Mouse (Mus musculus) spleen, adult 2 months (tissue): ENCODE measurements around the gene Slco4c1.

ENCODE experiments used
- CTCF ChIP-seq: fragments of 200-500 bp; IDR thresholded peaks from 2 replicates; pipeline ENCODE4 v1.5.1; 2011; ENCODE audit warnings: mild to moderate bottlenecking, inconsistent platforms; ENCODE audit not compliant: insufficient read depth, insufficient read length, insufficient replicate concordance; ENCODE audit errors: extremely low read depth
- POLR2A ChIP-seq: fragments of 200-500 bp; IDR thresholded peaks from 2 replicates; pipeline ENCODE4 v1.6.1; 2011; ENCODE audit warnings: low read depth, low read length, inconsistent platforms

DNA sequence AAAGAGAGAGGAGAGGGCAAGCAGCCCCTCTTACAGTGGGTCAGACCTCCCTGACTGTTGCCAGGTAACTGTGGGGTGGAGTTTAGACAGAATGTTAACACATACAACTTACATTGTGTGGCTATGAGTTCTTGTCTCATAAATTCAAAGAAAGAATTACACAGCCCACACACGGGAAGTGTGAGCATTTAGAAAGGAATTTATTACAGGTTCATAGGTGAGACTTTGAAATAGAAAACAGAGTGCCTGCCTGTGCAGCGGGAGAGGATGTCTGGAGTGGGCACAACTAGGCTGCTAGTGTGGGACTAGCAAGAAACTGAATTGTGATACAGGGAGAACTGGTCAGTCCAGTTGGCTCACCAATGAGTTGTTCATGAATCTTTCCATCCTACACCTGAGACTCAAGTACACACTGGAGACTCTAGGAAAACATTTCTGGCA is 66.7 kb downstream of the Slco4c1 start:
- TF ChIP-seq POLR2A = no peak
- TF ChIP-seq CTCF = no peak
